Mouse (Mus musculus): ENCODE measurements around the gene C2cd4c.

GRCm38 (mm10) chr10:79623950-79624349 is 10.1 kb upstream of the C2cd4c start:
- TF ChIP-seq CTCF (IDR thresholded peaks at IDR 0.05; ENCODE audit: borderline replicate concordance, control insufficient read depth, extremely low read depth, insufficient read depth, low read length, poor library complexity) (no peak), POLR2A (IDR thresholded peaks at IDR 0.05; ENCODE audit: control insufficient read depth, extremely low read depth, insufficient read depth, low read length, poor library complexity) (no peak)

Measured in thymus, adult 2 months (tissue).